Mouse (Mus musculus): ENCODE measurements around the gene Sprr2e. TPM values are rescaled to one million over a fixed set of nuclear protein-coding genes. Genes with fewer than 3 reads are reported as not detected.

The Sprr2e gene
- polyA plus RNA-seq, 1 experiment from 2014 or later, result not detected

Other genes starting within 250 kb of the Sprr2e start
- not detected in 2 replicates for gene Prr9, start 228.2 kb upstream of the Sprr2e start, polyA plus RNA-seq (2015; fragmentation: Nextera tagmentation; extraction: Ambion mirVana)
- not detected in 2 replicates for gene Lelp1, start 209.4 kb upstream of the Sprr2e start, polyA plus RNA-seq (2015; fragmentation: Nextera tagmentation; extraction: Ambion mirVana)
- gene Sprr2a1, start 136.3 kb upstream of the Sprr2e start, polyA plus RNA-seq (2015; fragmentation: Nextera tagmentation; extraction: Ambion mirVana), result not detected in 2 replicates
- gene Sprr2a2, start 136.2 kb upstream of the Sprr2e start, polyA plus RNA-seq (2015; fragmentation: Nextera tagmentation; extraction: Ambion mirVana), result not detected in 2 replicates
- gene Sprr2a3, start 66.7 kb upstream of the Sprr2e start, polyA plus RNA-seq (2015; fragmentation: Nextera tagmentation; extraction: Ambion mirVana), result not detected in 2 replicates
- not detected in 2 replicates for gene Sprr2b, start 35.5 kb upstream of the Sprr2e start, polyA plus RNA-seq (2015; fragmentation: Nextera tagmentation; extraction: Ambion mirVana)
- gene Sprr2d, start 13.0 kb upstream of the Sprr2e start, polyA plus RNA-seq (2015; fragmentation: Nextera tagmentation; extraction: Ambion mirVana), result not detected in 2 replicates
- not detected in 2 replicates for gene Sprr2f, start 13.0 kb downstream of the Sprr2e start, polyA plus RNA-seq (2015; fragmentation: Nextera tagmentation; extraction: Ambion mirVana)
- not detected in 2 replicates for gene Sprr2h, start 33.5 kb downstream of the Sprr2e start, polyA plus RNA-seq (2015; fragmentation: Nextera tagmentation; extraction: Ambion mirVana)
- not detected in 2 replicates for gene Sprr2i, start 55.8 kb downstream of the Sprr2e start, polyA plus RNA-seq (2015; fragmentation: Nextera tagmentation; extraction: Ambion mirVana)
- not detected in 2 replicates for gene Sprr2j-ps, start 65.9 kb downstream of the Sprr2e start, polyA plus RNA-seq (2015; fragmentation: Nextera tagmentation; extraction: Ambion mirVana)
- gene Gm9774, start 77.3 kb downstream of the Sprr2e start, polyA plus RNA-seq (2015; fragmentation: Nextera tagmentation; extraction: Ambion mirVana), result 9.8 and 12.0 TPM in 2 replicates
- gene Sprr2k, start 80.4 kb downstream of the Sprr2e start, polyA plus RNA-seq (2015; fragmentation: Nextera tagmentation; extraction: Ambion mirVana), result not detected in 2 replicates
- gene Sprr1b, start 86.6 kb downstream of the Sprr2e start, polyA plus RNA-seq (2015; fragmentation: Nextera tagmentation; extraction: Ambion mirVana), result not detected in 2 replicates
- gene Sprr3, start 106.6 kb downstream of the Sprr2e start, polyA plus RNA-seq (2015; fragmentation: Nextera tagmentation; extraction: Ambion mirVana), result not detected in 2 replicates
- not detected in 2 replicates for gene Sprr1a, start 133.8 kb downstream of the Sprr2e start, polyA plus RNA-seq (2015; fragmentation: Nextera tagmentation; extraction: Ambion mirVana)
- not detected in 2 replicates for gene Sprr4, start 148.3 kb downstream of the Sprr2e start, polyA plus RNA-seq (2015; fragmentation: Nextera tagmentation; extraction: Ambion mirVana)
- not detected in 2 replicates for gene 2310046K23Rik, start 182.4 kb downstream of the Sprr2e start, polyA plus RNA-seq (2015; fragmentation: Nextera tagmentation; extraction: Ambion mirVana)
- not detected in 2 replicates for gene Ivl, start 221.6 kb downstream of the Sprr2e start, polyA plus RNA-seq (2015; fragmentation: Nextera tagmentation; extraction: Ambion mirVana)
- not detected in 2 replicates for gene Smcp, start 236.9 kb downstream of the Sprr2e start, polyA plus RNA-seq (2015; fragmentation: Nextera tagmentation; extraction: Ambion mirVana)